Mouse (Mus musculus): ENCODE results near the gene Lrrc51. TPM values are rescaled to one million over a fixed set of nuclear protein-coding genes. Genes with fewer than 3 reads are reported as not detected.

Gene Lrrc51
- 1.9 and 3.8 TPM in 2 replicates for total RNA-seq (2015)
- 1.0 TPM in 1 of 2 replicates, not detected in the other for total RNA-seq (2017)

- ATAC-seq (replicated peaks; ENCODE audit: poor library complexity): peak; percentile 98
Measured at GRCm38 (mm10) chr7:101933751-101934240, at the start of gene Lrrc51, which contains the start of gene Numa1. Gene Lrrc51 (minus strand): TSS chr7:101933895. Gene Numa1 (plus strand): TSS chr7:101934111.

- ATAC-seq (replicated peaks; ENCODE audit: poor library complexity): no peak
Measured at GRCm38 (mm10) chr7:101982735-101983134, 49.0 kb upstream of the Lrrc51 start.

GRCm38 (mm10) chr7:101974505-101974904 lies 40.8 kb upstream of the Lrrc51 start:
- peak; percentile 18; the same call in 1 of the 2 replicates for ATAC-seq (replicated peaks; ENCODE audit: poor library complexity)

GRCm38 (mm10) chr7:101973730-101974129 lies 40.0 kb upstream of the Lrrc51 start:
- ATAC-seq (replicated peaks; ENCODE audit: poor library complexity): no peak

- no peak for ATAC-seq (replicated peaks; ENCODE audit: poor library complexity)
Measured at GRCm38 (mm10) chr7:101971721-101972120, 38.0 kb upstream of the Lrrc51 start.

- peak; percentile 60 for ATAC-seq (replicated peaks; ENCODE audit: poor library complexity)
Measured at GRCm38 (mm10) chr7:101970821-101971461, 37.2 kb upstream of the Lrrc51 start.

- peak; percentile 21 for ATAC-seq (replicated peaks; ENCODE audit: poor library complexity)
Measured at GRCm38 (mm10) chr7:101970429-101970775, 36.7 kb upstream of the Lrrc51 start.

GRCm38 (mm10) chr7:101969694-101970428 lies 36.2 kb upstream of the Lrrc51 start:
- ATAC-seq (replicated peaks; ENCODE audit: poor library complexity): peak; percentile 58

- ATAC-seq (replicated peaks; ENCODE audit: poor library complexity): no peak
Measured at GRCm38 (mm10) chr7:101968751-101969150, 35.1 kb upstream of the Lrrc51 start.

- no peak for ATAC-seq (replicated peaks; ENCODE audit: poor library complexity)
Measured at GRCm38 (mm10) chr7:101967256-101967655, 33.6 kb upstream of the Lrrc51 start.

GRCm38 (mm10) chr7:101965606-101966005 lies 31.9 kb upstream of the Lrrc51 start:
- ATAC-seq (replicated peaks; ENCODE audit: poor library complexity): peak; percentile 49

GRCm38 (mm10) chr7:101964551-101964950 lies 30.9 kb upstream of the Lrrc51 start:
- no peak for ATAC-seq (replicated peaks; ENCODE audit: poor library complexity)

GRCm38 (mm10) chr7:101963621-101964020 lies 29.9 kb upstream of the Lrrc51 start:
- peak; percentile 50; the same call in 1 of the 2 replicates for ATAC-seq (replicated peaks; ENCODE audit: poor library complexity)

- ATAC-seq (replicated peaks; ENCODE audit: poor library complexity): no peak
Measured at GRCm38 (mm10) chr7:101962829-101963228, 29.1 kb upstream of the Lrrc51 start.

GRCm38 (mm10) chr7:101956911-101957310 lies 23.2 kb upstream of the Lrrc51 start:
- ATAC-seq (replicated peaks; ENCODE audit: poor library complexity): no peak

- ATAC-seq (replicated peaks; ENCODE audit: poor library complexity): peak; percentile 37; the same call in 1 of the 2 replicates
Measured at GRCm38 (mm10) chr7:101956481-101956880, 22.8 kb upstream of the Lrrc51 start.

GRCm38 (mm10) chr7:101955862-101956261 lies 22.2 kb upstream of the Lrrc51 start:
- ATAC-seq (replicated peaks; ENCODE audit: poor library complexity): no peak

- no peak for ATAC-seq (replicated peaks; ENCODE audit: poor library complexity)
Measured at GRCm38 (mm10) chr7:101955276-101955675, 21.6 kb upstream of the Lrrc51 start.

- no peak for ATAC-seq (replicated peaks; ENCODE audit: poor library complexity)
Measured at GRCm38 (mm10) chr7:101954163-101954562, 20.5 kb upstream of the Lrrc51 start.

- ATAC-seq (replicated peaks; ENCODE audit: poor library complexity): peak; percentile 72
Measured at GRCm38 (mm10) chr7:101952098-101952497, 18.4 kb upstream of the Lrrc51 start.

- ATAC-seq (replicated peaks; ENCODE audit: poor library complexity): no peak
Measured at GRCm38 (mm10) chr7:101951648-101952047, 18.0 kb upstream of the Lrrc51 start.

- peak; percentile 76 for ATAC-seq (replicated peaks; ENCODE audit: poor library complexity)
Measured at GRCm38 (mm10) chr7:101949008-101949407, 15.3 kb upstream of the Lrrc51 start.
